Mouse (Mus musculus) heart, postnatal 25 days (tissue): ENCODE results near the gene Zfp655. TPM values are rescaled to one million over a fixed set of nuclear protein-coding genes. Genes with fewer than 3 reads are reported as not detected.
"Not testable (repeated sequence)": the region's sequence is repeated elsewhere in the genome, so short reads cannot be mapped to it uniquely, and the experiment has no call there.

Experiments
- DNase-seq: peaks from one replicate; pipeline ENCODE4 v3.0.0; 2022; ENCODE audit warnings: low spot score
- intact Hi-C: fragments of 180-260 bp; cut with DNase I; formaldehyde crosslinking; loops from one replicate; pipeline ENCODE4 v1.15.1; 2025
- total RNA-seq, 2 experiments: library from RNA; stranded (reverse); gene quantifications; 2 replicates each; pipeline ENCODE4 v1.2.3; 2021

Zfp655 gene
- 10 to 100 TPM; 26.1 to 28.0 TPM for total RNA-seq

DNA sequence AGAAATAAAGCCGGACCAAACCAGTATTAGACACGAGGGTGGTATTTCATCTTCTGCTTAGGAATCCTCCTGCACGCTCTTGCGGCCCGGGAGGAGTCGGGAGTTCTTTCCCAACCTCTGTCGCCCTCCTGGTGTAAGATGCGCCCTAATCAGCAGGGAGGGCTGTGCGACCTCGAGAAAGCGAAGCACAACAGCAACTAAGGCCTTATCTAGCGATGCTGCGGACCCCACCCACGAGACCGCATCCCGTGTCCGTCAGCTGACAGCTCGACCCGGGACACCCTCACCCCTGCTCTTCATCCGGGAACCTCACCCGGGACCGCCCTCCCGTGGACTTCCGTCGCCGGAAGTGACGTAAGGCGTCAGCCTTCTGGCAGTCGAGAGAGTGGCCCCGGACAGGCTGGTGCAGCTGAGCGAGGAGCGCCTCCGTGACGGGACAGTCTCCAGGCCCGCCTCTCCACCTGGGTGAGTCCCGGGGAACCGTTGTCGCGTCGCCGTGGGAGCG lies at the start of gene Zfp655:
Gene Zfp655 (plus strand): TSS at position 349 of the 505 bp plus-strand sequence.
- intact Hi-C loops: loop anchor here (5.0 kb wide), 2 partner anchors 39 to 51 kb away; partner anchors contain the start of genes Atp5j2 and Zscan25
- DNase-seq: peak; percentile 98

DNA sequence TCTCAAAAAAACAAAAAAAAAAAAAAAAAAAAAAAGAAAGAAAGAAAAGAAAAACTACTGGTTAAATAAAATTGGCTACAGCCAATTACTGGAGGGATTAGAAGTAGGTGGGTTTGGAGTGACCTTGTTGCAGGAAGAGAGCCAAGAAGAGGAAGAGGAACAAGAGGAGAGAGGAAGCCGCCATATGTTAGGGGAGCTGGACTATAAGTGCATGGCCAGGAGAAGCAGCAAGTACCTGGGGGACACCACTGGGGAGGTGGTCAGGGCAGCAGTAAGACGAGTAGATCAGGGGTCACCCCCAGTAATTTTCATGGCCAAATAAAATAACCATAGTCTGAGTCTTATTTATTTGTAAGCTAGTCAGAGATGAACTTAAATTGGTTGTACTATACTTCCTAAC lies 46.3 kb upstream of the Zfp655 start:
- no peak for DNase-seq
- intact Hi-C loops: no loop called here

DNA sequence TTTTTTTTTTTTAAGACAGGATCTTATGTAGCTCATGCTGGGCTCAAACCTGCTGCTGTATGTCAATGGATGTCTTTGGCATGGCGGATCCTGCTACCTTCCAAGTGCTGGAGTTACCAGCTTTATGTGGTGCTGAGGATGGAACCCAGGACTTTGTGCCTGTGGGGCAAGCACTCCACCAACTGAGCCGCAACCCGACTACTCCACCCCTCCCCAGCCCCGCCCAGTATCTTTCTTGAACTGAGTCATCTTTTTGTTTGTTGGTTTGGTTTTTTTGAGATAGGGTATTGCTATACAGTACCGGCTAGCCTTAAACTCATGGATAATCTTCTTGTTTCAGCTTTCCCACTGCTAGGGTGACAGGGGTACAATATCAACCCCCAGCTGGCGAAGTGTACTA lies 42.1 kb upstream of the Zfp655 start:
- intact Hi-C loops: no loop called here
- DNase-seq: no peak

DNA sequence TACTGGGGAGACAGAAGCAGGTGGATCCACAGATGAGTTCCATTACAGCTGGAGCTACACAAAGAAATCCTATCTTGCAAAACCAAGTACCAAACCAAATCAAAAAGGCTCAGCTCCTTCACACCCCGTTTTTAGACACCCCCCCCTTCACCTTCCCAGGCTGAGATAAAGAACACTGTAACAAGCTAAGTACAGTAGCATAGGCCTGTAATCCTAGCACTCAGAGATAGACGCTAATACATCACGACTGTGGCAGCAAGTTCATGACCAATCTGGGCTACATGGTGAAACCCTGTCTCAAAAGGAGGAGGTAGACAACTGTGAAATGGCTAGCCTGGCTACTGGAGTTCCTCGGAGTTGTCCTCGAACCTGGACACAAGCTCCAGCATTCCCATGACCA lies 41.1 kb upstream of the Zfp655 start:
- intact Hi-C loops: loop anchor here (2.0 to 5.0 kb wide), 2 partner anchors 24 to 42 kb away; partner anchors contain the start of genes Cpsf4, Ptcd1 and Zfp655
- no peak for DNase-seq

DNA sequence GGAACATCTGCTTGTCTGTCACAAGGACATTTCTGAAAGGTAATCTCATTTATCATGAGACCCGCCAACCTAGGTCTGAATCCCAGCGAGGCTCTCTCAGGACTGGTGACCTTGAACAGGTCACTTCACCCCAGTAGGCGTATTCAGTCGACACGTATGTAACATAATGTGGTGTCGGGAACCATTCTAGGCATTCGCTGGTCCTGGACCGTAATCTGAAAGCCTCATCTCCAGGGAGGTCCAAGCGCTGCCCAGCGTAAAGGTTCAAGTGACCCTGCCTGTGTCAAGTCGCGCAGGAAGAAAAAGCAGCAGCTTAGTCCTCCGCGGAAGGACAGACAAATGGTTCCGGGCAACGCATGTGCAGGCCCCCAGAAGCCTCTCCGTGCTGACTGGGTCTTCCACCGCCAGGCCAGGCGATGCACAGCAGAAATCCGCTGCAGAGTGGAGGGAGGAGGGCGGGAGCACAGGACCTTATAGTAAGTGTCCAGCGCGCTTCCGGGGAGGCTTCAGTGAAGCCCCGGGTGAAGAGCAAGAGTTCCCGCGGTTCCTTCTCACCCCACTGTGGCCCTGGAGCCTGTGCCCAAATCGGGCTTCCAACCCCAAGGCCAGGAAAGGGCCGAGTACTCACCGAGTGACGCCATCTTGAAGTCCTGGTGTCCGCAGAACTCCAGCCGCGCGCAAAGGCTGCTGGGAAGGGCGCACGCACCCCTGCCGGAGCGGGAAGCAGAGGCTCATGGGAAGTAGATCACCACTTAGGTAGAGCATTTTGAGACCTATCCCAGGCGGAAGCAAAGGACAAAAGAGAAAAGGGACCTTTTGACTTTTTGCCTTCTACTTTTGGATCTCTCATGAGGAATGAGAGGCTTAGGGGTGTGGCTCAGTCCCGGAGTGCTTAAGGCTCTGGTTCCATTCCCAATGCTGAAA lies 40.4 kb upstream of the Zfp655 start:
- peak; percentile 78 for DNase-seq
- intact Hi-C loops: loop anchor here (2.0 to 5.0 kb wide), 2 partner anchors 24 to 41 kb away; partner anchors contain the start of genes Cpsf4, Ptcd1 and Zfp655

DNA sequence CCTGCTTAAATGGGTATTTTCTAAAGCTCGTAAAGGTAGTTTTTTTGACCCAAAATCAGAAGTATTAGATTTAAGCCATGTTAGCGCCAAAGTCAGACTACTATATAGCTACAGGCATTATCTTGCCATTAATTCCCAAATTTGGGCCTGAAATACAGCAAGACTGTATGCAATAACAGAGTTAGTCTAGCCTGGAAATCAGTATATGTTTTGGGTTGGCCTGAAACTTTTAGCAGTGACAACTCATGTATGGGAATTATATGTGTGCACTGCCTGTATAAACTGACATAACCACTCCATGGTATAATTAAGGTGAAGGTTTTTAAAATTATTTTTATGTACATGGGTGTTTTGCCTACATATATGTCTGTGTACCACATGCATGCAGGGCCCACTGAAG lies 39.6 kb upstream of the Zfp655 start, which contains the start of gene Atp5j2:
Gene Atp5j2 (minus strand): TSS at position 101 of the 400 bp plus-strand sequence.
- no peak for DNase-seq
- intact Hi-C loops: loop anchor here (2.0 to 5.0 kb wide), 2 partner anchors 25 to 40 kb away; partner anchors contain the start of genes Cpsf4, Ptcd1 and Zfp655

DNA sequence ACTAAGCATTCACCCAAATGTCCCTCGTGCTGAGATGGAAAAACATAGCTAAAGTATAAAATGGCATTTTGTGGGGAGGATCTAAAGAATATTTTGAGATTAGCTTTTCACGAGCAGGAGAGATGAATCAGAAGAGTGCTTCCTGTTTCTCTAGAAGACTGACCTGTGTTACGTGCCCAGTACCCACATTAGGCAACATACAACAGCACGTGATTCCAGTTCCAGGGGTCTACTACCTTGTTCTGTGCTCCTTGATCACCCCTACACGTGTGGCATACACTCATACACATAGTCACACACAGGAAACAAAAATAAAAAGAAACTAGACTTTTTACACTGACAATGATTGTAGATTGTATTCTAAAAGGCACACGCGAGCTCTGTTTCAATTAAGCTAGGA lies 31.1 kb upstream of the Zfp655 start:
- intact Hi-C loops: no loop called here

DNA sequence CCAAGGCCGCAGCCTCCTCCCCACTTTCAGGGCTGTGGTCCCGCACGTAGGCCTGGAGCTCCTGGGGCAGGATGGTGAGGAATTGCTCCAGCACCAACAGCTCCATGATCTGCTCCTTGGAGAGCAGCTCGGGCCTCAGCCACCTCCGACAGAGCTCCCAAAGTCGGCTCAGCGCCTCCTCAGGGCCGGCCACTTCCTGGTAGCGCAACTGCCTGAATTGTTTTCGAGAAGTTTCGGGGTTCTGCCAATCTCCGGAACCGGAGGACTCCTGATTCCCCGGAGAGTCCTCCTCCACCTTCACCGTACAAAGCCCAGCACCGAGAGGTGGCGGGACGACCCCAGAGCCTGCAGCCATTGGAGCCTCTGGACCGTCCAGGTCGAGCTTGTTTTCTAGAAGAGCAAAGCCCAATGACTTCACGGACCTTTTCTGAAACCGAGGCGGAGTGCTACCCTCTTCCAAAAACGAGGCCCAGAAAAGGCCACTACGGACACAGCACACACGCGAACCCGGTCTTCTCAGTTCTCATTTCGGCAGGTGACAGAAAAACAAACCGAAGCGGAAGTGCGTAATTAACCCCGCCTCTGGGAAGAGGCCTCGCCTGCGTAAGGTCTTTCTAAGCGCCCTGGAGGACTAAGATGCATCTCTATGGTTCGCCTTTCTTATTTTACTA lies 30.1 kb upstream of the Zfp655 start, which contains the start of gene Zkscan14:
Gene Zkscan14 (minus strand): TSS at position 548 of the 671 bp plus-strand sequence.
- DNase-seq: peak; percentile 54
- intact Hi-C loops: no loop called here

More for the DNA sequence above, 31.1 kb upstream of the Zfp655 start:
- DNase-seq: no peak

DNA sequence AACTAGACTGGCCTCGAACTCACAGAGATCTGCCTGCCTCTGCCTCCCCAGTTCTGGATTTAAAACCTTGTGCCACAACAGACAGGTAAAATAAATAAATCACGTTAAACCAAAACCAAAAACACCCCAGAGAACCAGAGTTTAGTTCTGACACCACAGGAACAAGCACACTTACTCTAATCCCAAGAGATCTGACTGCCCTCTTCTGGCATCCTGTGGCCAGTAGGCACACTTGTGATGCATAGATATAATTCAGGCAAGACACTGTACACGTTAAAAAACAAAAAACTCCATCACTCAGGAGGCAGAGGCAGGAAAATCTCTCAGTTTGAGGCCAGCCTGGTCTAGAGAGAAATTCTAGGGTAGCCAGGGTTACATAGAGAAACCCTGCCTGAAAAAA lies 29.1 kb upstream of the Zfp655 start:
- DNase-seq: no peak
- intact Hi-C loops: no loop called here

DNA sequence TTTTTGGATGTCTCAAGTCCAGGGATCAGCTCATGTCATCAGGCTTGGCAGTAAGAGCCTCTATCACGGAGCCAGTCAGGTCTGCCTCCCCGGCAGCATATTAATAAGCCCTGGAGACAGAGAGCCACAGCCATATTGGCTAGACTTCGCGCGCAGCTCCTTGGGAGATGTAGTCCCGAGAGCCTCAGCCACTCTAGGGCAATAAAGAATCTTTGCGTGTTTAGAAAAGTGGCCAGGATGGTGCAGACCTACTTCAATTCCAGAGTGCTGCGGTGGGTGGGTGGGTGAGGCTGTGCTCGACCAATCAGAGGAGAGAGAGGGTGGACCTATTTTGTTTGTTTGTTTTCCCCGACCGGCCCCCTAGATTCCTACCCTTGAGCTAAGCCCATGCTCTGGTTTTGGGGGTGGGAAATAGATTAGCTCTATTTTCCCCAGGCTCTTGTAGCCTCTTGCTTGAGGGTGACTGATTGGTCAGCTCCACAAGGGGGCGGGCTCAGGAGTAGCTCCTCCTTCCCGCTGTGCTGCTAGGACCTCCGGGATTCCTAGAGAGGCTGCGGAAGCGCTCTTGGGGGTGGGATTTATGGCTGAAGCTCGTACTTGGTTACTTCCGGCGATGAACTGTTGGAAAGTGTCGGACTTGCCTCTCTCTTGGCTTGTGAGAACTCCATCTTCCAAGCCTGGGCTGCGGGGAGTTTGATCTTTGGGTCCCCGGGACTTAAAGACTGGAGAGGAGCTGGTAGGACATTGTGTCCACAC lies 27.4 kb upstream of the Zfp655 start, which contains the start of gene Zkscan5:
Gene Zkscan5 (plus strand): TSS at position 627 of the 756 bp plus-strand sequence.
- intact Hi-C loops: loop anchor here (2.0 kb wide), 1 partner anchor 25 kb away; no protein-coding TSS in a partner anchor
- peak; percentile 97 for DNase-seq

DNA sequence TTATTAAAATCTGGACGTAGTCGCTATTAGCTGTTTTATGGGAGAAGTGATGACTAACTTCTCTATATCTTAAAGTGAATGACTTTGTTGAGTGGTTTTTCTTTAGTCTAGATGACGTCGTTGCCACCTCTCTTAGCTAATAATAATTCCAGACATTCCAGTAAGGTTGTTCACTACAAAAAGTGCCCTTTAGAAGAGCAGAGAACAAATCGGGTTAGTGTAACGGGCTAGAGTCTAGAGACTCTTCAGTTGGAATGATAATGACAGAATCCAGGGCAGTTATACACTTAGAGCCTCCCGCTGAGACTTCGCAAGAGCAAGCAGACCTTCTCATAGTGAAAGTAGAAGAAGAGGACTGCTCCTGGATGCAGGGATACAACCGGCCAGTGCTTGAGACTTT lies 26.5 kb upstream of the Zfp655 start:
- DNase-seq: no peak
- intact Hi-C loops: loop anchor here (2.0 kb wide), 1 partner anchor 24 kb away; no protein-coding TSS in a partner anchor

DNA sequence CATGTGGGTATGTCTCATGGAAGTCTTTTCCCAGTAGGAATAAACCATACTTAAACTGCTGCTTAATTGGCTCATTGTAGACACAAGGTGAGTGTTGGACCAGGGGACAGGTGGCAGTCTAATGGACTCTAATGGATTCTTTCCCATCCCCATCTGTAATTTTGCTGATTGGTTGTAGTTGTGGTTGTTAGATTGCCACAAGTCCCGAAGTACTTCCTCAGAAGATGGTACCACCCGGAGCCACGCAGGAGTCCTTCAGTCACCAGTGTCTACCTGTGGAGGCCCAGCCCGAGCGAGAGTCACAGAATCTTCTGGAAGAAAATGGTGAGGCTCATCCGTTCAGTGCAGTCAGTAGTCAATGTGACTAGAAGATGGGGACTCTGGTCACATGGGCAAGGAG lies 24.1 kb upstream of the Zfp655 start:
- intact Hi-C loops: no loop called here
- DNase-seq: no peak

DNA sequence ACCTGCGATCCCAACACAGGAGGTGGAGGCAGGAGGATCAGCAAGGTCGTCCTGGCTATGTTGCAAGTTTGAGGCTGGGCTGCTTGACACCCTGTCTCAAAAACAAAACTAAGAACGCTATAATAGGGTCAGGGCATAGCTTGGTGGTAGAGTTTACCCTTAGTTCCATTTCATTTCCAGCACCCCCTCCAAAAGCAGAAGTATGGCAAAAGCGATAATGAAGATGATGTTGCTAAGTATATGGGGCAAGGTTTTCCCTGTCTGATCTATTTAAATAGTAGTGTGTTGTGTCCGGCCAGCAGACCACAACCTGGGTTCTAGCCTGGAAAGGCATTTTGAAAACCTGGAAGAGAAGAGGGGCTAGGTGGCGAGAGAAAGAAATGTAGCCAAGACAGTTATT lies 23.6 kb upstream of the Zfp655 start:
- DNase-seq: no peak
- intact Hi-C loops: no loop called here

DNA sequence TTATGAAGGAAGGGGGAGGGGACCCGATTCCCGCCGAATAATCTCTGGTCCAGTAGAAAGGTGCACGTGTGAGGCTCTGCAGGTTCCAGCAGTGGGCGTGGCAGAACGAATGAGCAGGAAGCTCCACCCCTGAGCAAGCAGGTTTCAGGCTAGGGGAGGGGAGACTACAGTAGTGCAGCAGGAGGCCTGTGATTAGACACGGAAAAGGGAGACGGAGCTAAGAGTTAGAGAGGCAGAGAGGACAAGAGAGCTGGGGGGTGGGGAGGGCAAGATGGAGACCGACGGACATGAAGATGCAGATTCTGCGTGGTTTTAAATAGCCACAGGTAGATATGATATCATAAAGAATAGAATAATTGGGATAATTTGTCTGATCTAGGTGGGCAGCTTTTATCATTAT lies 23.1 kb upstream of the Zfp655 start:
- intact Hi-C loops, DNase-seq: not testable (repeated sequence)

DNA sequence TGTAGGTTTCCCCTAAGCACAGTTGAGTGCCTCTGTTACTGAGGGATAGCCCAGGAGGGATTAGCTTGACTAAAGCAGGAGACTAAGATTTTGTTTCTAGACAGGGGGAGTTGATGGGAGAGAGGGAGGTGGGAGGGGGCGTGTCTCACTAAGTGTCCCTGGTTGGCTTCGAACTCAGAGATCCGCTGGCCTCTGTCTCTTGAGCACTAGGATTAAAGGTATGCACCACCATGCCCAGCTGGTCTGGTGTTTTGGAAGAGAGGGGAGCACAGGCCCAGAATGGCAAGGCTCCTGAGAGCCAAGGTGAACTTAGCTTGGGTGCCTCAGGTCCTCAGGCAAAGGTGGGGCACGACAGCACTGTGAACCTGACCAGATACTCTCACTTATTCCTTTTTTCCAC lies 20.2 kb upstream of the Zfp655 start:
- no peak for DNase-seq
- intact Hi-C loops: no loop called here

DNA sequence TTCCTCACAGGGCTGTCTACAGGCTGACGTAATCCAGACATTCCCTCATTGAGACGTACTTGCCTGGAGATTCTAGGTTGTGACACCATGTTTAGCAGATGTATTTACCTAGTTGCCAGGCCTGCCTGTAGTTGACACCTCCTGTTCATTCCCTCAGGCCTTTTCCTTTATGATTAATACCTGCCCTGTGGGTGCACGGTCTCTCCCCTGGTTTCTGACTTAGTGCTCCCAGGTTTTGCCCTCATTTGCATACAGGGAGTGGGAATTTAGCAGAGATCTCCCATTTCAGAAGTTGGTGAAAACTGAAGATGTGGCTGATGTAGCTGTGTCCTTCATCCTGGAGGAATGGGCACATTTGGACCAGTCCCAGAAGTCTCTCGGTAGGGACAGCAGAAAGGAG lies 19.3 kb upstream of the Zfp655 start:
- intact Hi-C loops: no loop called here
- no peak for DNase-seq

DNA sequence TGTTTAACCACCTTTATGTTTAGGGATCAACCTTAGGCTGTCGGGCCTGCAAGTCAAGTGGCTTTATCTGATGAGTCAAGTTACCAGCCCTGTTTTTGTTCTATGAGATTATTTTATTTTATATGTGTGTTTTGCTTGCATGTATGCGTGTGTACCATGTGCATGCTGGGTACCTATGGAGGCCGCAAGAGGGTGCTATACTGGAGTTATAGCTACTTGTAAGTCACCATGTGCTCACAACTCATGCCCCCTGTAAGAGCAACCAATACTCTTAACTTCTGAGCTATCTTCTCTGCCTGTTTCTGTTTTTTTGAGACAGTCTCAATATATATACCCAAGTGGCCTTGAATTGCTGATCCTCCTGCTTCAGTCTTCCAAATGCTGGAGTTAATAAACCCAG lies 18.0 kb upstream of the Zfp655 start:
- intact Hi-C loops: no loop called here
- no peak for DNase-seq

DNA sequence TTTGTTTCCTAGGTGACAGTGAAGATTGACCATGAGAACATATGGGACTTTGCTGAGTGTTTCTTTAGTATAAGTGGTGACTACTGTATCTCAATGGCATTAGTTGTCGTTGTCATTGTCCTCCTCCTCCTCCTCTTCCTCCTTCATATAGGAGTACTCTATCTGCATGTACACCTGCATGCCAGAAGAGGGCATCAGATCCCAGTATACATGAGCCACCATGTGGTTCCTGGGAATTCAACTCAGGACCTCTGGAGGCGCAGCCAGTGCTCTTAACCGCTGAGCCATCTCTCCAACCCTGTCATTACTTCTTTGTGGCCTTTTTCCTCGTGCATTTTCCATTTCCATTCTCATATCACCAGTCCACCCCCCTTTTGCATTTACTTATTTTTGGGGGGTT lies 16.8 kb upstream of the Zfp655 start:
- intact Hi-C loops: no loop called here
- no peak for DNase-seq

DNA sequence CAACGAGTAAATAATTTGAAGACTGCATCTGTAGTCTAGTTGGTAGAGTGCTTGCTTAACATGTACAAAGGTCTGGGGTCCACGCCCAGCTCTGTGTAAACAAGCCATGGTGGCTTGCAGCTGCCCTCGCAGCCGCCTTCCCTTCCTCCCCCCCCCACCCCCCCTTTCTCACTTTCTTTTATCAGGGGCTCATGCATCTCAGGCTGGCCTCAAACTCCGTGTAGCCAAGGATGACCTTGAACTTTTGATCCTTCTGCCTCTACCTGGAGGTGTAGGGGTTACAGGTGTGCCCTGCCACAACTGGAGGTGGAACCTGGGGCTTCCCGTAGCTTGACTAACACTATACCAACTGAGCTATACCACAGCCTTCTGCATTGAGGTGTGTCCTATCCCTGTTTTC lies 13.8 kb upstream of the Zfp655 start:
- DNase-seq: no peak
- intact Hi-C loops: no loop called here

DNA sequence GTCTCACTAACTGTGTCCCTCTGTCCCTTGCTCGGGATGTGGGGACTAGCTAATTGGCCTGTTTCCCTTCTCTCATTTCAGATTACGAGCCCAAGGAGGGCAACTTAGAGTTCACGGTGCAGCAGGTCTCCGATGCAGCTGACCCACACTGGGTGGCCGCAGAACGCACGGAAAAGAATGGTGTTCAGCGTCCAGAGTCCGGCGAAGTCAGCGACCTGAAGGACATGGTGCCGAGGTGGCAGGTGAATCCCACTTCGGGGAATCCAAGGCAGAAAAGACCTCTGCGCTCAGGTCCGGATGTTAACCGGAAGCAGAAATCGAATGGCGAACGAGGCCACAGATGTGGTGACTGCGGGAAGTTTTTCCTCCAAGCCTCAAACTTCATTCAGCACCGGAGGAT lies 13.3 kb upstream of the Zfp655 start:
- intact Hi-C loops: no loop called here
- no peak for DNase-seq
